Comparison of ENCODE assay signal across 9 mouse cellular contexts in genomic region chr17:29056699-29057151, GRCm38 (mm10). TPM values are rescaled to one million over a fixed set of nuclear protein-coding genes. Genes with fewer than 3 reads are reported as not detected.
DNase-seq lines count a peak whose midpoint lies in the region; ATAC-seq and TF ChIP-seq lines count a peak whose summit lies in the region.
"Had no signal": no experiment of that assay in that cellular context is flagged by ENCODE, and none has a peak within 500 bp of the region (broad histone marks: within the 10 kb centered on the region; RNA-seq: fewer than 3 reads in every experiment).

No protein-coding gene starts in this region.

- no peaks in the 10 kb centered on the region for H3K9me3 ChIP-seq in heart, embryonic 16.5 days (replicated peaks; ENCODE audit: control insufficient read depth, low read length)
- H3K9me3 ChIP-seq in forebrain, embryonic 12.5 days = no peaks in the 10 kb centered on the region

- peak overlapping the region; percentile 53 for H3K9ac ChIP-seq in heart, embryonic 16.5 days (ENCODE audit: low read length)
- no peak overlapping the region for H3K9ac ChIP-seq in forebrain, embryonic 12.5 days

- no peaks in the 10 kb centered on the region for H3K79me2 ChIP-seq in myocyte (ENCODE audit: control insufficient read depth, insufficient read depth)

- no peaks in the 10 kb centered on the region for H3K36me3 ChIP-seq in heart, embryonic 16.5 days (ENCODE audit: control insufficient read depth, insufficient read depth)
- no peaks in the 10 kb centered on the region for H3K36me3 ChIP-seq in forebrain, embryonic 12.5 days (replicated peaks)
- H3K36me3 ChIP-seq in myocyte (ENCODE audit: control insufficient read depth, insufficient read depth) = no peaks in the 10 kb centered on the region

- no peaks in the 10 kb centered on the region for H3K27me3 ChIP-seq in heart, embryonic 16.5 days (ENCODE audit: control insufficient read depth, insufficient read depth, low read length)
- H3K27me3 ChIP-seq in forebrain, embryonic 12.5 days = no peaks in the 10 kb centered on the region
- no peaks in the 10 kb centered on the region for H3K27me3 ChIP-seq in myocyte (ENCODE audit: control insufficient read depth, insufficient read depth, insufficient read length)
- H3K27me3 ChIP-seq: Patski had no signal

- no peak overlapping the region for H3K27ac ChIP-seq in heart, embryonic 16.5 days (ENCODE audit: low read length)
- H3K27ac ChIP-seq in forebrain, embryonic 12.5 days = peak overlapping the region; percentile 32; the same call in 1 of the 2 replicates

- H3K4me2 ChIP-seq in heart, embryonic 16.5 days (ENCODE audit: low read depth, low read length) = peak overlapping the region; percentile 30
- H3K4me2 ChIP-seq in forebrain, embryonic 12.5 days = no peak overlapping the region; the same call in 1 of the 2 replicates
- peak overlapping the region; percentile 70 for H3K4me2 ChIP-seq in myocyte (ENCODE audit: low read depth)

- DNase-seq in heart, postnatal 4 days = no peak
- peak; percentile 95 for DNase-seq in ES-CJ7 (ENCODE audit: low read depth, low spot score)
- no peak for DNase-seq in cerebellum, adult 8-10 months
- DNase-seq in right cerebral cortex, adult 18-20 months = no peak
- no peak for DNase-seq in right cerebral cortex, adult 2 months (ENCODE audit: low spot score in 2 of 2)

- 0 out of 2 replicates have a peak, but pooled peaks have one; percentile 19 for ATAC-seq in heart, embryonic 16.5 days (replicated peaks; ENCODE audit: extremely low read depth, insufficient read depth, low FRiP score)
- ATAC-seq in forebrain, embryonic 12.5 days (ENCODE audit: low FRiP score) = peak; percentile 55
- ATAC-seq: Patski had no signal

- peaks cover 31% of the 10 kb centered on the region for H3K4me1 ChIP-seq in heart, embryonic 16.5 days (ENCODE audit: control insufficient read depth, insufficient read depth, low read length)
- peaks cover 13% of the 10 kb centered on the region for H3K4me1 ChIP-seq in forebrain, embryonic 12.5 days

- TF ChIP-seq POLR2A in myocyte (IDR thresholded peaks at IDR 0.05; ENCODE audit: insufficient read length, low read depth) = peak; percentile 21

- WGBS in heart, embryonic 16.5 days = 22% methylated on average over 8 of the region's 8 CpGs
- 5% methylated on average over 8 of the region's 8 CpGs for WGBS in forebrain, embryonic 12.5 days

- no peak overlapping the region for H3K4me3 ChIP-seq in heart, embryonic 16.5 days (ENCODE audit: low read length)
- H3K4me3 ChIP-seq in forebrain, embryonic 12.5 days (replicated peaks) = no peak overlapping the region
- H3K4me3 ChIP-seq in myocyte = no peak overlapping the region

- no peak overlapping the region for H3ac ChIP-seq in myocyte (ENCODE audit: control insufficient read depth, insufficient read length)

TF ChIP-seq in myocyte, 11 proteins besides CTCF, POLR2A, EP300 and RAD21:
- no peak for TF ChIP-seq CEBPB (IDR thresholded peaks at IDR 0.05; ENCODE audit: insufficient read depth, poor library complexity, severe bottlenecking)
- no peak for TF ChIP-seq USF1 (IDR thresholded peaks at IDR 0.05; ENCODE audit: low read depth)
- TF ChIP-seq POLR2AphosphoS2 (IDR thresholded peaks at IDR 0.05; ENCODE audit: insufficient read length, low read depth) = peak; percentile 62
- TF ChIP-seq REST (IDR thresholded peaks at IDR 0.05; ENCODE audit: insufficient read depth, insufficient read length) = no peak
- peak; percentile 89 to 99 (median 99) for TF ChIP-seq MYOD1 (IDR thresholded peaks at IDR 0.05; ENCODE audit: control insufficient read depth in 1 of 3, insufficient read length in 2 of 3, low read depth in 2 of 3)
- no peak for TF ChIP-seq E2F4 (IDR thresholded peaks at IDR 0.05; ENCODE audit: insufficient read depth)
- TF ChIP-seq MAX (IDR thresholded peaks at IDR 0.05; ENCODE audit: low read depth) = no peak
- peak; percentile 99 to 100 (median 99) for TF ChIP-seq MYOG (IDR thresholded peaks at IDR 0.05; ENCODE audit: control insufficient read depth in 1 of 3, insufficient read depth in 1 of 3, insufficient read length in 2 of 3, low read depth in 2 of 3)
- TF ChIP-seq SRF (IDR thresholded peaks at IDR 0.05; ENCODE audit: control insufficient read depth, insufficient read length, low read depth) = no peak
- TF ChIP-seq TCF3 (IDR thresholded peaks at IDR 0.05; ENCODE audit: insufficient read length, low read depth) = peak; percentile 99
- peak; percentile 100 for TF ChIP-seq TCF12 (IDR thresholded peaks at IDR 0.05; ENCODE audit: insufficient read depth, poor library complexity, severe bottlenecking)
TF ChIP-seq in myocyte: peak in this region for 5.

RNA-seq across cellular contexts. Expression of gene Srsf3, which starts 24.3 kb away (rescaled TPM):
- polyA plus RNA-seq in heart, embryonic 16.5 days (2015; fragmentation: Nextera tagmentation; extraction: Ambion mirVana) = 323 and 367 TPM in 2 replicates
- total RNA-seq in heart, postnatal 4 days (2021) = 100 to 1,000 TPM; 224 to 227 TPM
- 852 and 860 TPM in 2 replicates for polyA plus RNA-seq in forebrain, embryonic 12.5 days (2016; fragmentation: Nextera tagmentation; extraction: Ambion mirVana)
- 98.2 TPM for polyA plus RNA-seq in myocyte (2012; fragmentation: generic; extraction: Trizol)

RNA-seq across cellular contexts. Expression of gene Cdkn1a, which starts 34.1 kb away (rescaled TPM):
- 70.1 and 70.7 TPM in 2 replicates for polyA plus RNA-seq in heart, embryonic 16.5 days (2015; fragmentation: Nextera tagmentation; extraction: Ambion mirVana)
- 10 to 100 TPM; 55.9 to 57.1 TPM for total RNA-seq in heart, postnatal 4 days (2021)
- polyA plus RNA-seq in forebrain, embryonic 12.5 days (2016; fragmentation: Nextera tagmentation; extraction: Ambion mirVana) = 29.6 and 34.0 TPM in 2 replicates
- 2,069 TPM for polyA plus RNA-seq in myocyte (2012; fragmentation: generic; extraction: Trizol)

RNA-seq across cellular contexts. Expression of gene Stk38, which starts 48.9 kb away (rescaled TPM):
- polyA plus RNA-seq in heart, embryonic 16.5 days (2015; fragmentation: Nextera tagmentation; extraction: Ambion mirVana) = 84.6 and 90.4 TPM in 2 replicates
- total RNA-seq in heart, postnatal 4 days (2021) = 10 to 100 TPM; 64.3 to 67.4 TPM
- polyA plus RNA-seq in forebrain, embryonic 12.5 days (2016; fragmentation: Nextera tagmentation; extraction: Ambion mirVana) = 149 and 154 TPM in 2 replicates
- polyA plus RNA-seq in myocyte (2012; fragmentation: generic; extraction: Trizol) = 28.3 TPM

RNA-seq across cellular contexts. Expression of gene Rab44, which starts 57.2 kb away (rescaled TPM):
- 2.2 and 4.4 TPM in 2 replicates for polyA plus RNA-seq in heart, embryonic 16.5 days (2015; fragmentation: Nextera tagmentation; extraction: Ambion mirVana)
- under 1 TPM; 0.47 to 0.57 TPM for total RNA-seq in heart, postnatal 4 days (2021)
- 0.09 TPM in 1 of 2 replicates, not detected in the other for polyA plus RNA-seq in forebrain, embryonic 12.5 days (2016; fragmentation: Nextera tagmentation; extraction: Ambion mirVana)
- 6.8 TPM for polyA plus RNA-seq in myocyte (2012; fragmentation: generic; extraction: Trizol)

Comparison
In these comparisons a context has a peak if more than half of its experiments do, and no peak if none do; other contexts are left out.
1. RNA of gene Cdkn1a, which starts 34.1 kb away (polyA plus RNA-seq): 2,069 TPM in myocyte (single experiment); 70.1 to 70.7 TPM in heart, embryonic 16.5 days and 29.6 to 34.0 TPM in forebrain, embryonic 12.5 days; every median in the first group is over 10 times any median in the second.